Mouse (Mus musculus): ENCODE measurements around the gene Akap8l. TPM values are rescaled to one million over a fixed set of nuclear protein-coding genes. Genes with fewer than 3 reads are reported as not detected.

Gene Akap8l
- polyA plus RNA-seq (2015; fragmentation: Nextera tagmentation; extraction: Ambion mirVana), result 72.0 and 78.9 TPM in 2 replicates

DNA sequence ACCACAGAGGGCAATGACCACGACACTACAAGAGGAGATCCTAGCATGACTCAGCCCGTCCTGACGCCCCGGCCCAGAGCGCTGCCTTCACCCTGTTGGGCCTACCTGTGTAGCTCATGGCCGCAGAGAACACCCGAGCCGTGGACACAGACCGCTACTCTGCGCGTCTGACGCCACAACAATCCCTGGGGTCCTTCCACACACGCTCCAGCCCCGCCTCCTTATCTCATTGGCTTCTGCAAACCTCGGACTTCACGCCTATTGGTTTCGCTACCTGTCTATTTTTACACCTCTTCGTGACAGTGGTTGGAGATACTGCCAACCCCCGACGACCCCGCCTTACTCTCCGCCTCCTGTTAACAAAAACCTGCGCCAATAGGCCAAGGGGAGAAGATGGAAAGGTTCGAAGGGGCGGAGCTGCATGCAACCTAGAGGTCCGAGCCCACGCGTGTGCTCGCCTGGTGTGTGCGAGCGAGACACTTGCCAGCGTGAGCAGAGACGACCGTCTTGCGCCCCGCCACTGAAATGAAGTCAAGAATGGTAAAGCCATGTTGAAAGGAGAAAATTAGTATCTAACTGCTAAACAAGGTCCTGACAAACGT lies at the start of gene Akap8l:
TSS of gene Akap8l (minus strand) at position 226 of the 602 bp plus-strand sequence.
- Histone ChIP-seq H3K27me3 (ENCODE audit: control insufficient read depth, insufficient read depth, low read length) (no peaks in the 10 kb centered on the region), H3K4me1 (ENCODE audit: control insufficient read depth, insufficient read depth, low read length) (peaks cover 15% of the 10 kb centered on the region), H3K4me3 (replicated peaks; ENCODE audit: low read length) (peak within 1 kb of the TSS; percentile 84), H3K9ac (ENCODE audit: low read length) (peak within 1 kb of the TSS; percentile 87), H3K36me3 (ENCODE audit: control insufficient read depth, insufficient read depth, low read length) (peaks cover 5% of the 10 kb centered on the region; the same call in 1 of the 2 replicates), H3K27ac (ENCODE audit: low read length) (peak within 1 kb of the TSS; percentile 67), H3K4me2 (ENCODE audit: low read depth, low read length) (peak within 1 kb of the TSS; percentile 64), H3K9me3 (replicated peaks; ENCODE audit: control insufficient read depth, low read length) (no peaks in the 10 kb centered on the region)
- ATAC-seq (ENCODE audit: insufficient read depth, low FRiP score), result peak; percentile 99
- WGBS, result under 1% methylated on average over 37 of the region's 37 CpGs

DNA sequence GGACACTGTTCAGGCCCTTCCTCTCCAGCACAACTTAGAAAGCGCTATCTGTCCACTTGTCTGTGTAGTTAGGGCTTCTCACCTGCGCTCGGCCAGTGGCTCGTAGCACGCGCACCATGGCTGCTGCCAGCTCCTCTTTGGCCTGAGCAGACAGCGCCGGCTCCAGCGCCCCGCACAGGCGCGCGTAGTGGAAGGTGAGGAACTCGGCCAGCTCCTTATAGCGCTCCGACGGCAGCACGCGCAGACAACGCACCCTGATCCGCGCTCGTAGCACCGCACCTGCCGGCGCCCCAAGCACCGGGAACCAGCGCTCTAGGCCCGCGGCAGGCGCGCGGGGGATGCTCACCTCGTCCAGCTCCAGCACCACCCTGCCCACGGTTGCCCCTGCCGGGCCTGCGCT lies 45.9 kb upstream of the Akap8l start:
- 7% methylated on average over 37 of the region's 37 CpGs for WGBS
- no peak overlapping the region for H3K27ac ChIP-seq (ENCODE audit: low read length)
- peaks cover 56% of the 10 kb centered on the region for H3K27me3 ChIP-seq (ENCODE audit: control insufficient read depth, insufficient read depth, low read length)
- peak overlapping the region; percentile 26 for H3K4me3 ChIP-seq (replicated peaks; ENCODE audit: low read length)
- H3K9me3 ChIP-seq (replicated peaks; ENCODE audit: control insufficient read depth, low read length), result no peaks in the 10 kb centered on the region
- peak overlapping the region; percentile 40 for H3K4me2 ChIP-seq (ENCODE audit: low read depth, low read length)
- H3K4me1 ChIP-seq (ENCODE audit: control insufficient read depth, insufficient read depth, low read length), result no peaks in the 10 kb centered on the region
- no peak for ATAC-seq (ENCODE audit: insufficient read depth, low FRiP score)
- no peak overlapping the region for H3K9ac ChIP-seq (ENCODE audit: low read length)
- no peaks in the 10 kb centered on the region for H3K36me3 ChIP-seq (ENCODE audit: control insufficient read depth, insufficient read depth, low read length)

DNA sequence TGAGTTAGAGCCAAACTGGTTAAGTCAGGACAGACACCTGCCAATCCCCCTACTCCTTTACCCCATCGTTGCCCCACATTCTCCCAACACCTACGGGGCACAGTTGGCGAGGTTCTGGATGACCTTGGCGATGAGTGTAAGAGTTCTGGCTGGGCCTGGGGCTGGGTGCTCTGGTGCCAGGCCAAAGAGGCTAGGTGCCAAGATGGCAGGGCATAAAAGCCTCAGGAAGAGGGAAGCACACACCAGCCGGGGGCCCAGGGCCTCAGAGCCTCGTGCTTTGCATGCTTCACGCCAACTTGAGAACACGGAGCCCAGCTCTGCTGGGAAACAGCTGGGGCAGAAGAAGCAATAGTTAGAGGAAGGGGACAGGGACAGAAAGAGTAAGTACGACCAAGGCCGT lies 43.5 kb upstream of the Akap8l start:
- H3K27me3 ChIP-seq (ENCODE audit: control insufficient read depth, insufficient read depth, low read length), result peaks cover 58% of the 10 kb centered on the region
- WGBS, result 89% methylated on average over 10 of the region's 10 CpGs
- no peak for ATAC-seq (ENCODE audit: insufficient read depth, low FRiP score)

DNA sequence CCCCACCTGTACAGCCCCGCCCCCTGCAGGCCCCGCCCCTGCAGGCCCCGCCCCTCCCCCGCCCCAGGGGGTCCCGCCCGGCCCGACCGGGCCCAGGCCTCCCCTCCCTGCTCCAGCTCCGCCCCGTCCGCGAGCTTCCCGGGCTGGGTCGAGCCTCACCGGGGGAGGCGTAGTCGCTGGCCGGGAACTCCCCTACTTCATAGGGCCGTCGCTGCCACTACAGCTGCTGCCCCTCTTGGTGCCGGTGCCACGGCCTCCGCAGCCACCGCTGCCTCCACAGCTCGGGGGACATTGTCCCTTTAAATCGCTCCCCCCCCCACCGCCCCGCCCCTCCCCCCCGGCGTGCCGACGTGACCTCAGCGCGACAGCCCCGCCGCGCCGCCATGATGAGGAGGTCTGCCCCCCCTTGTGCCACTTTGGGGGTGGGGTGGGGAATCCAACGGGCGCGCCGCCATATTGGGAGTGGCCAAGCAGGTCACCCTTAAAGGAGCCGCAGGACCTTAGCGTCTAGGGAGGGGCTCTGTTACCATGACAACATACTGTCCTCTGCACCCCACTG lies 38.8 kb upstream of the Akap8l start, which contains the start of gene Wiz:
TSS of gene Wiz (minus strand) at position 339 of the 559 bp plus-strand sequence.
- H3K9me3 ChIP-seq (replicated peaks; ENCODE audit: control insufficient read depth, low read length), result no peaks in the 10 kb centered on the region
- under 1% methylated on average over 41 of the region's 44 CpGs for WGBS

More for the DNA sequence above, 43.5 kb upstream of the Akap8l start:
- no peak overlapping the region for H3K27ac ChIP-seq (ENCODE audit: low read length)
- H3K9ac ChIP-seq (ENCODE audit: low read length), result no peak overlapping the region
- H3K4me1 ChIP-seq (ENCODE audit: control insufficient read depth, insufficient read depth, low read length), result no peaks in the 10 kb centered on the region
- no peak overlapping the region for H3K4me2 ChIP-seq (ENCODE audit: low read depth, low read length)
- no peaks in the 10 kb centered on the region for H3K36me3 ChIP-seq (ENCODE audit: control insufficient read depth, insufficient read depth, low read length)
- H3K4me3 ChIP-seq (replicated peaks; ENCODE audit: low read length), result no peak overlapping the region
- H3K9me3 ChIP-seq (replicated peaks; ENCODE audit: control insufficient read depth, low read length), result no peaks in the 10 kb centered on the region

DNA sequence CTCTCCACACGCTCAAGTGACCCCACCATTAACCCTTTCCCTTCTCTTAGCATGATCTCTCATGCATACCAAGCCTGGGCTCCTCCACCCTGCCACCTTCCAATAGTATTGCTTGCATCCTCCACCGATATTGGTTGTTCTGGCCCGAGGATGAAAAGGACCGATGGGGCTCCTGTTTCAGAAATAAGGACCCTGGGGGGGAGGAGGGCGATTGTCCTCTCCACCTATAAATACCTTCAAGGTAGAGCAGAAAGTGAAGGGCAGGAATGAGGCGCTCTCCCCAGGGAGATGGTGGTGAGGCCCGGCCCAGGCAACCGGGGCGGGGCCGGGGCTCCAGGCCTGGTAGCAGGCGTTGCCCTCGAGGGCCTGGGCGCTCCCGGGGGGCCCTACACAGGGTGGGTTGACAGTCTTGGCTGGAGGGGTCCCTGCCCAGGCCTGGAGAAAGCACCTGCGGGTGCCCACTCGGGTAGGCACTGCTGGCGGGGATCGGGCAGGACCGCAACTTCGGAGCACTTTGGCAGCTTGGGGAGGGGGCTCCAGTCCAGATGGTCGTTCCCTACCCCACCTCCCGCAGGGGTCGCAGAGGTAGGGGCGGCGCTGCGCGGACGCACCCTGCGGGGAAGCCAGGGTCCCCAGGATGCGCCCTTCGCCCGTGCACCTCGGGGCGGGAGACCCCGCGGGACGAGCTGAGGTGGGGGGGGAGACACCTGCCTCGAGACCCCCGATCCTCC lies 38.1 kb upstream of the Akap8l start:
- Histone ChIP-seq H3K36me3 (ENCODE audit: control insufficient read depth, insufficient read depth, low read length) (no peaks in the 10 kb centered on the region), H3K9me3 (replicated peaks; ENCODE audit: control insufficient read depth, low read length) (no peaks in the 10 kb centered on the region), H3K4me3 (replicated peaks; ENCODE audit: low read length) (peak overlapping the region; percentile 73), H3K9ac (ENCODE audit: low read length) (peak overlapping the region; percentile 89), H3K27ac (ENCODE audit: low read length) (peak overlapping the region; percentile 50), H3K4me1 (ENCODE audit: control insufficient read depth, insufficient read depth, low read length) (0 out of 2 replicates have a peak, but pooled peaks cover 6% of the 10 kb centered on the region), H3K4me2 (ENCODE audit: low read depth, low read length) (peak overlapping the region; percentile 98), H3K27me3 (ENCODE audit: control insufficient read depth, insufficient read depth, low read length) (peaks cover 18% of the 10 kb centered on the region)
- under 1% methylated on average over 35 of the region's 39 CpGs for WGBS
- peak; percentile 51; the same call in 1 of the 2 replicates for ATAC-seq (ENCODE audit: insufficient read depth, low FRiP score)

More for the DNA sequence above, 38.8 kb upstream of the Akap8l start, which contains the start of gene Wiz:
- Histone ChIP-seq H3K4me2 (ENCODE audit: low read depth, low read length) (peak within 1 kb of the TSS; percentile 98), H3K27ac (ENCODE audit: low read length) (peak within 1 kb of the TSS; percentile 86), H3K4me3 (replicated peaks; ENCODE audit: low read length) (peak within 1 kb of the TSS; percentile 73), H3K27me3 (ENCODE audit: control insufficient read depth, insufficient read depth, low read length) (peaks cover 22% of the 10 kb centered on the region), H3K4me1 (ENCODE audit: control insufficient read depth, insufficient read depth, low read length) (0 out of 2 replicates have a peak, but pooled peaks cover 6% of the 10 kb centered on the region), H3K9ac (ENCODE audit: low read length) (peak within 1 kb of the TSS; percentile 89), H3K36me3 (ENCODE audit: control insufficient read depth, insufficient read depth, low read length) (no peaks in the 10 kb centered on the region)
- ATAC-seq (ENCODE audit: insufficient read depth, low FRiP score), result peak; percentile 91

DNA sequence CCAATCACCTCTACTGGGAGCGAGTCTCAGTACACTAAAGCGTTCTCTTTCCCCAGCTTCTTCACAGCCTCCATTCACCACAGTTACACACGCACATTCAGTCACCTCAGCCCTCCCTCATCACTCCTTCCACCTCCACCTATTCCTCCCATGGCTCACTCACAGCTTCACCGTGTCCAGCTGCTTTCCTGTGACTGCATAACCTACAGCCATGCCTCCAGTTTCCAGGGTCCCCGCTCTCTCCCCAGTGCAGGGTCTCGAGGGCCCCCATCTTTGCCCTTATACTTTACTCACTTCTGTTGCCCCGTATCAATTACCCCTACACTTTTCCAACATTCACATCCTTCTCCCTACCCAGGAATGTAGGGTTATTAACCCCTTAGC lies 37.6 kb upstream of the Akap8l start:
- Histone ChIP-seq H3K27me3 (ENCODE audit: control insufficient read depth, insufficient read depth, low read length) (peaks cover 18% of the 10 kb centered on the region), H3K4me3 (replicated peaks; ENCODE audit: low read length) (peak overlapping the region; percentile 73), H3K36me3 (ENCODE audit: control insufficient read depth, insufficient read depth, low read length) (no peaks in the 10 kb centered on the region), H3K9me3 (replicated peaks; ENCODE audit: control insufficient read depth, low read length) (no peaks in the 10 kb centered on the region), H3K4me2 (ENCODE audit: low read depth, low read length) (peak overlapping the region; percentile 98), H3K27ac (ENCODE audit: low read length) (no peak overlapping the region), H3K4me1 (ENCODE audit: control insufficient read depth, insufficient read depth, low read length) (0 out of 2 replicates have a peak, but pooled peaks cover 6% of the 10 kb centered on the region), H3K9ac (ENCODE audit: low read length) (peak overlapping the region; percentile 89)
- WGBS, result 24% methylated on average over 7 of the region's 7 CpGs
- no peak for ATAC-seq (ENCODE audit: insufficient read depth, low FRiP score)

DNA sequence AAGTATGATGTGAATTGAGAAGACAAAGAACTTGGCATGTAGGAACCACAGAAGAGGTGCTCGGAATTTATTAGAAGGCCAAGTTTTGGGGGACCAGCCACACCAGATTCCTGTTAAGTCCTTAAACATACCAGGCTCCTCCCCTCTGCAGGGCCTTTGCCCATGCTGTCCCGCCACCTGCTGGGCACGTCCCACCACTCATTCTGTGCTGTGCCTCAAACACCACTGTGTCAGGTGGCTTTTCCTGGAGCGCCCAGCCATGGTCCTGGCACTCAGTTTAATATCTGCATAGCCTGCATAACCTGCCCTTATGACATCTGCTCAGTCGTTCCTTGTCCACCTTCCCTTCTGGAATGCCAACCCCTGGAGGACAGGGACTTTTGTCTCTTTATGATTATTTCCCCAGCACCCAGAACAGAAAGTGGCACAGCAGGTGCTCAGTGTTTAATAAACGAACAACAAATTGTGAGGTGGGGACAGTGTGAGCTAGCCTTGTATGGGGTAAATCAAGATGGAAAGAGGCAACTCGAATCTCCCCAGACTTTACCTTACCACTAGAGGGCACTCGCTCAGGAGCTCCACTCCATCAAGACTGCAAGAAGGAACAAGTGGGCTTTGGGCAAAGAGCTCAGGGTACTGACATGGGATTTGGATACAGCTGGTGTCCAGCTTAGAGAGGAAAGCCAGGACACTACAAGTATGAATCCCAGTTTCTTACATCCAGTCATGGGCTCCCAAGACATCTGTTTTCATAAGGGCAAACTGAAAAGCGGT lies 36.4 kb upstream of the Akap8l start:
- no peak for ATAC-seq (ENCODE audit: insufficient read depth, low FRiP score)
- 69% methylated on average over 9 of the region's 9 CpGs for WGBS
- Histone ChIP-seq H3K4me1 (ENCODE audit: control insufficient read depth, insufficient read depth, low read length) (0 out of 2 replicates have a peak, but pooled peaks cover 6% of the 10 kb centered on the region), H3K9ac (ENCODE audit: low read length) (no peak overlapping the region), H3K27ac (ENCODE audit: low read length) (no peak overlapping the region), H3K4me2 (ENCODE audit: low read depth, low read length) (no peak overlapping the region), H3K9me3 (replicated peaks; ENCODE audit: control insufficient read depth, low read length) (no peaks in the 10 kb centered on the region), H3K4me3 (replicated peaks; ENCODE audit: low read length) (no peak overlapping the region), H3K27me3 (ENCODE audit: control insufficient read depth, insufficient read depth, low read length) (peaks cover 10% of the 10 kb centered on the region), H3K36me3 (ENCODE audit: control insufficient read depth, insufficient read depth, low read length) (no peaks in the 10 kb centered on the region)

DNA sequence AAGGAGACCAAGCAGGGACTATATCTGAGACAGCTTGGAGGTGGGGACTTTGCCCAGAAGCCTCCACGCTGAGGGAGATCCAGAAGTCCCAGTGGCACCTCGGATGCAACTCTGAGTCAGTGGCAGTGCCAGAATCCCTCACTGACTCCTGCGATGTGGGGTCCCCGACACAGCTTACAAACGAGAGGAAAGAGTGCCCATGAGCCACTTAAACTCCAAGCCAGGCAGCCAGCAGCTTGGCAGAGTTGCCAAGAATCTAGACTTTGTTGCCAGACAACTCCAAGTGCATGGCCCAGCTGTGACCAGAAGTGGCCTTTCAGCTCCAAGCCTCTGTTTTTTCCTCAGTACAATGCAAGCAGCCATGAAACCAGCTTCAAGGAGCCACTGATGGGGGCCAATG lies 33.3 kb upstream of the Akap8l start:
- 85% methylated on average over 5 of the region's 5 CpGs for WGBS
- Histone ChIP-seq H3K9ac (ENCODE audit: low read length) (no peak overlapping the region), H3K36me3 (ENCODE audit: control insufficient read depth, insufficient read depth, low read length) (no peaks in the 10 kb centered on the region), H3K27me3 (ENCODE audit: control insufficient read depth, insufficient read depth, low read length) (no peaks in the 10 kb centered on the region), H3K27ac (ENCODE audit: low read length) (no peak overlapping the region), H3K4me3 (replicated peaks; ENCODE audit: low read length) (no peak overlapping the region), H3K4me2 (ENCODE audit: low read depth, low read length) (no peak overlapping the region), H3K4me1 (ENCODE audit: control insufficient read depth, insufficient read depth, low read length) (0 out of 2 replicates have a peak, but pooled peaks cover 6% of the 10 kb centered on the region), H3K9me3 (replicated peaks; ENCODE audit: control insufficient read depth, low read length) (no peaks in the 10 kb centered on the region)
- ATAC-seq (ENCODE audit: insufficient read depth, low FRiP score), result no peak

Data from stomach, embryonic 16.5 days (tissue).